Mouse (Mus musculus): ENCODE data around the gene Art5.

DNA sequence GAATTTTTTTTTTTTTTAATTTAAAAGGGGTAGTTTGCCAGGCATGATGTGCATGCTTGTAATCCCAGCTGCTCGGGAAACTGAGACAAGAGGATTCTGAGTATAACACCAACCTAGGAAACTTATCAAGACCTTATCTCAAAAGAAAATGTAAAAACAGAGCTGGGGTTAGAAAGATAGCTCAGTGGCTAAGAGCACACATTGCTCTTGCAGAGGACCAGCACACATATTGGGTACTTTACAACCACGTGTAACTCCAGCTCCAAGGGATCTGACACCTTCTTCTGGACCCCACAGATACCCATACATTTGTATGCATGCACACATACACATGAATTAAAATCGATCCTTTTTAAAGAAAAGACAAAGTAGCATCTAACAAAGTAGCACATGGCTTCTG lies 47.9 kb downstream of the Art5 start:
- TF ChIP-seq CTCF (IDR thresholded peaks at IDR 0.05; ENCODE audit: low read depth), result no peak
- no peak for TF ChIP-seq EP300 (optimal IDR thresholded peaks at IDR 0.05)

Data from stomach, postnatal 0 days (tissue).